Mouse (Mus musculus): Measurements from ENCODE around the gene Cox20.

Gene Cox20

DNA sequence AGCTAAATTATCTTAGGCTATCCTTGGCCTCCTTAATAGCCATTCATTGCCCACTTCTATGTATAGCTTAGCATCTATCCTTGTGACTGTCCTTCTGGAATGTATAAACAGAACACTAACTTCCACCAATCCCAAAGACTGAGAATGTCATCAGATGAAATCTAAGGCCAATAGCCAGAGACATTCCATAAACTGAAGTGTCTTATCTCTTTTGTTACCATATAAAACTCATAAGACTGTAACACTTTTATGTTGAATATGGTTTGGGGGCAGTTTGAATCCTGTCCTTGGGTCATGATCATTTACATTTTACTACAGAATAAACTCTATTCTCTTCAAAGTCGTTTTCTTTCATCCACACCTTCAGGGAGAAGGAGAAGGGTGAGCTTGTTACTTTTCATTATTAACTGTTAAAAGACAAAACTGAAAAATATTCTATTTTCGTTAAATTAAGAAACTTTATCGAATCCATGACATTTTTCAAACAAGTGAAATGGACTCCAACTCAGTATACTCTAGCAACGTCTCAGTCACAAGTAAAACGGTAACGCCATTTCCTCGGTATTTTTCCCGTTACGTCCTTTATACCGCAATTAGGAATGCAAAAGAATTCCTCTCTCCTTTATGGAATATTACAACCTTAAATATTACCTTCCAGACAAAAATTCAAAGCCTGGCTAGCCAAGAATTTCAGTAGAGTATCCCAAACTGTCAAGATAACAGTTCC is 1.5 kb upstream of the Cox20 start:
- CTCF ChIA-PET: interaction anchor here in 1 of 4 experiments (1.1 kb wide), 1 partner anchor 45 kb away, joined by 4 read pairs; no protein-coding TSS in a partner anchor

DNA sequence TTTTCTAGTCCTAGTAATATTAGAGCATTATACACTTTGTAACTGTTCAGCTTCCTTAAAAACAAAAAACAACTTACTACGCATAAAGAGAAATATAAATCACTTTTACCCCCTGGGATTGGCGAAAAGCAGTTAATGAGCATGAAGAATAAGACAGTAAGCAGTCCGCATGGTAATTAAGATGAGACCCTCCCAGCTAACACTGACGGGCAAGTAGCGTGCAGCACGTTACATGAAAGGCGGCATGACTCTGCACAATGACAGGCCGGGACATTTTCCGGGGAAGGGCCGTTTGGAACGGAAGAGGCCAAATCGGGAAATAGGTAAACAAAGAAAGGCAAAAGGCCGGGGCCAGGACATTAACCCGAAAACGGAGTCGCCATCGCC is 935 bp upstream of the Cox20 start:
- CTCF ChIA-PET: interaction anchor here in 1 of 4 experiments (1.1 kb wide), 1 partner anchor 44 kb away, joined by 4 read pairs; no protein-coding TSS in a partner anchor
- POLR2A ChIA-PET: interaction anchor here (0.6 to 26.9 kb wide), 43 partner anchors 9 to 601 kb away, joined by 3 to 1059 read pairs (median 4); partner anchors contain the start of genes Hnrnpu (in 3 of the 4), Catspere2 (in 1 of the 4), Desi2 (in 1 of the 4) and Efcab2 (in 1 of the 4)

More for the DNA sequence above, 1.5 kb upstream of the Cox20 start:
- POLR2A ChIA-PET: interaction anchor here (0.7 to 26.9 kb wide), 39 partner anchors 8 to 822 kb away, joined by 3 to 1059 read pairs (median 5); partner anchors contain the start of genes Hnrnpu (in 3 of the 4), Desi2 (in 1 of the 4) and Efcab2 (in 1 of the 4)

DNA sequence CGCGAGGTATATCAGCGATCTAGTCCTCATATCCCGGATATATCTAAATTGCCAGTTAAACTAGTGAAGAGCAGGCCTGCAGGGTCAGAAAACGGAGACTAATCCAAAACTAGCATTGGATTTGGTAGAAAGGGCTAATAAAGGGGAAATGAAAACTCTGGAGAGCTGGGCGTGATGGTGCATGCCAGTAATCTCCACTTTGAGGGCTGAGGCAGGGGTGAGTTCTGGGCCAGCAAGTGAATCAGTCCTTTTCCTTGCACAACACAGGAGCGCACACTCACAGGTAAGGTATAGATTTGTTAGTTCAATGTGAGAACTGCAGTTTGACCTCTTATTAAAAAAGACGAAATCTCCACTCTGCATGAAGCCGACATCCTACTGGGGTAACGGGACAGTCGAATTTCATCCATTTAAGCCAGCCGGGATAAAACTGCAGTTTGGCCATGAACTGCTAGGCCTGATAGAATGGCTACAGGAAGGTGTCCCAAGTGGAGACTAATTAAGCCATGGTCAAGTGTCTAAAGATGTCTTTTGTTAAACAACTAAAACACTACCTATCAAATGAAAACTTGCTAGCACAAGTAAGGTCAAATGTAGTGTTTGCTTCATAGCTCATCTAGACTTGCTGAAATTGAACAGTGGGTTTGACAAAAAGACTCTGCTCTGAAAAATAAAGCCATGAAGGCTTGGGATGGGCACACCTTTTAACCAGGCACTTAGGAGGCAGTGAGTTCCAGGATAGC is 536 bp downstream of the Cox20 start:
- POLR2A ChIA-PET: interaction anchor here (0.6 to 28.6 kb wide), 23 partner anchors 0 to 332 kb away, joined by 3 to 1059 read pairs (median 6); partner anchors contain the start of genes Hnrnpu (in 4 of the 4), Cox20 (in 1 of the 4) and Efcab2 (in 1 of the 4)
- CTCF ChIA-PET: no interaction called here

DNA sequence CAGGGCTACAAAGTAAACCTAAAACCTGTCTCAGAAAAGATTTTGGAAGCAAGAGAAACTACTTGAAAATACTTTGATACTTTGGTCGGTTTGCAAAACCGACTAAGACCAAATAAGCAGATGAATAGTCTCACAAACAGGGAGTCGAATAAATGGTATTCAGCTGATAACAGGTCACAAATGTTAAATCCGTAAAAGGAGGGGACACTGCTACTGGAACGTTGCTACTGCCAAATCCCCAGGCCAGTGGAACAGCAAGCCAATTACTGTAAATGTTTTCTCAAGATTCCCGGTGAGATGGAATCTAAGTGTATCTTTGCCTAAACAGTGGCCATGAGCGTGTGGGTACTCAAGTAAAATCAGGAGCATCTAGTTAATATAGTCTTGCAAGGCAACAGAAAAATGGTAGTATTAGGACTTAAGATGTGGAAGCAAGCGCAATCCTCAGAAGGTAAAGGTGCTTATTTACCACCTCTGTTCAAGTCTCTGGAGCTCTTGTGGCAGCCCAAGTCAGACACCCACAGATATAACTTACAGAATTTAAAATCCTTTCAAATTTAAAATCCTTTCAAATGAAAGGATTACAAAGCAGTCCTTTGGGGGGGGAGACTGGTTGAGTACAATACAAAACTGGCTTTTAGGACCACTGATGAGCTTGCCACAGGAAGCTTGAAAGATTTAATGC is 1.2 kb downstream of the Cox20 start:
- ChIA-PET CTCF (interaction anchor here in 1 of 4 experiments (1.3 kb wide), 1 partner anchor 144 kb away, joined by 3 read pairs; no protein-coding TSS in a partner anchor), POLR2A (interaction anchor here (0.6 to 28.6 kb wide), 27 partner anchors 1 to 336 kb away, joined by 3 to 1059 read pairs (median 6); partner anchors contain the start of genes Hnrnpu (in 4 of the 4), Cox20 (in 1 of the 4) and Efcab2 (in 1 of the 4))

DNA sequence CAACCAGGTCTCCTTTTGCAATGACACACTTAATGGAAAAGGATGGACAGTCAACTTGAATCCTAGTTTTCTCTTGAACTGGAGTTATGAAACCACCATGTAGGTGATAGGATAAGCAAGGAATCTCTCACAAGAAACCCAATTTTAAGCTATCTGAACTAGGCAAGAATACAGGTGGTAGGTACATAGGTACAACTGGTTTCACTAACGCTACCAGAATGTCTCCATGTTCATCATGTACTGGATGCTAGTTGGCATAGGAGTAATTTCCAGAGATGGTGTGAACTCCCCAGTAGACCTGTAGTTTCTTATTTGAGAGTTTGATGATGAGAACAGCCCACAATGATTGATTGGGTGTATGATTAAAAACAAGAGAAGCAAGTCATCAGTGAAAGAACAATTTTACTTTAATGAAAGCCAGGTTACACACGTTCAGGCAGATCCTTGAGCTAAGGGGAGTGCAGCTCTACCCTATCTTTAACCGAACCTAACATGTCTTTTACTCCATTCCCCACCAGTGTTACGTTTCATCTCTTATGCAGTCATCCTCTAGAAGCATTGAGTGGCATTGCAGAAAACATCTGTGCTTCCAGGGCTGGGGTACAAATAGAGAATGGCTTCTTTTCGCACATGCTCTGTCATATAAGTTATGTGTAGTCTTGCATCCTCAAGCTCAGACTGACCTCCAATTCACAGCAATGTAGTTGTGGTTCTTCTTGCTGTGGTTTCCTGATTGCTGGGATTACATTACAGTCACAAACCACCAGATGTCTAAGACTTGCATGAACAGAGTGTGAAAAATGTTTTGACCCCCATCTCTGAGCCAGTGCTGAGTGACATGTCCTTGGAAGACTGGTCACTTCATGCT is 2.0 kb downstream of the Cox20 start:
- ChIA-PET POLR2A (interaction anchor here (0.6 to 28.6 kb wide), 30 partner anchors 2 to 884 kb away, joined by 3 to 1059 read pairs (median 4); partner anchors contain the start of genes Hnrnpu (in 4 of the 4), Cox20 (in 1 of the 4) and Efcab2 (in 1 of the 4)), CTCF (interaction anchor here in 1 of 4 experiments (1.3 kb wide), 1 partner anchor 143 kb away, joined by 3 read pairs; no protein-coding TSS in a partner anchor)

DNA sequence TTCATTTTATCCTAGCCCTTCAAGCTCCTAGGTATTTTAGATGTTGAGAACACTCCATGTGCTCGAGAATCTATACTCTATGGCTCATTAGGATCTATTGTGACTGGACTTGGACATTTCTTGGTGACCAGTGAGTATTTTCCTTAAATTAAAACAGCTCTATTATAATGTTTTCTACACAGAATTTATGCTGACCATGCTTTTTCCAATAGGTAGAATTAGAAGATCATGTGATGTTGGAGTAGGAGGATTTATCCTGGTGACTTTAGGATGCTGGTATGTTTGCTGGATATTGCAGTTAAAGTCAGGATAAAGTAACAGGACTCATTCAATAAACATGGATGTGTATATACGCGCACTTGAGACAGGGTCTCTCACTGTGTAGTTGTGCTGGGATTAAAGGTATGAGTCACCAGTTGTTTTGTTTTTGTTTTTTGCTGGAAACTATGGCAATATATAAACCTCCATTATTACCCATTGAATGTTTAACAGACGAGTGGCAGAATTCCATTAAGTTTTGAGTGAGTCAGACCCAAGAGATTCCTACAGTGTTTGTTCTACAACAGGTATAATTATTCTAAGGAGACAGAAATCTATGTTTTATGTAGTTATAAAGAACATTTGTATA is 2.9 kb downstream of the Cox20 start:
- POLR2A ChIA-PET: interaction anchor here (0.5 to 28.6 kb wide), 20 partner anchors 3 to 674 kb away, joined by 3 to 1059 read pairs (median 6); partner anchors contain the start of genes Hnrnpu (in 4 of the 4), Efcab2 (in 2 of the 4) and Cox20 (in 1 of the 4)
- CTCF ChIA-PET: interaction anchor here in 1 of 4 experiments (1.3 kb wide), 1 partner anchor 142 kb away, joined by 3 read pairs; no protein-coding TSS in a partner anchor

DNA sequence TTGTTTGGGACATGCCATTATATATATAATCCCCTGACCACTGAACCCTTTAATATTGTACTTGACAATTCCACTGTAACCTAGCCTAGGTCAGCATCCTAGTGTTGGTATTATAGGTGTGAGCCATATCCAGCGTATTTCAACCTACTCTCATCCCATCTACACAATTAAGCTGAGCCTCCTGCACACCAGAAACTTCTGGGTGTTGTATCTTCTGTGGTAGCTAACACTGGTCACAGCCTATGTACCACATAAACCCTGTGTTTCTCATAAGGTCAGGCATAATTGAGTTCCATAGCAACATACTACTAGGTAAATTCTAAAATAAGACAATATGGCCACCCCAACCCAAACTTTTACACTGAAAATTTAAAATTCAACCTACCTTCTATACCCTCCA is 4.3 kb downstream of the Cox20 start:
- POLR2A ChIA-PET: interaction anchor here (0.6 to 28.6 kb wide), 20 partner anchors 4 to 1990 kb away, joined by 3 to 1059 read pairs (median 6); partner anchors contain the start of genes Hnrnpu (in 4 of the 4), Cox20 (in 1 of the 4) and Efcab2 (in 1 of the 4)
- CTCF ChIA-PET: no interaction called here

DNA sequence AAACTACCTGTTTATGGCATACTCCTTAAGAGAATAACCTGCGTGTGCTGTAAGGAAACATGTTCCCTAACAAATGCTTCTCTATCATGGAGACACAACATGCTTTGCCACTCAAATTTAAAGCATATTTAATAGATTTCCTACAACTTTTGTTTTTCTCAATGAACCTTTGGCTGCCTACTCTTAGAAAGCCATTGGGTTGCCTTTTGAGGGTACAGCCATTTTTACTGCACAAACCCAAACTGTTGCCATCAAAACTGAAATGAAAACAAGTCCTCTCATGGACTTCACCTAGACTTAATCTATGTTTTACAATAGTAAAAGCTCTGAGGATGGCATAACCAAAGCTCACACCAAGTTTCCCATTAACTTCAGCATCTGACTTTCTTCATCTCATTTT is 5.6 kb downstream of the Cox20 start:
- POLR2A ChIA-PET: interaction anchor here (1.1 to 28.6 kb wide), 10 partner anchors 5 to 82 kb away, joined by 3 to 1059 read pairs (median 58); partner anchors contain the start of genes Hnrnpu (in 4 of the 4), Cox20 (in 1 of the 4) and Efcab2 (in 1 of the 4)
- CTCF ChIA-PET: interaction anchor here in 1 of 4 experiments (0.6 kb wide), 1 partner anchor 226 kb away, joined by 4 read pairs; no protein-coding TSS in a partner anchor

DNA sequence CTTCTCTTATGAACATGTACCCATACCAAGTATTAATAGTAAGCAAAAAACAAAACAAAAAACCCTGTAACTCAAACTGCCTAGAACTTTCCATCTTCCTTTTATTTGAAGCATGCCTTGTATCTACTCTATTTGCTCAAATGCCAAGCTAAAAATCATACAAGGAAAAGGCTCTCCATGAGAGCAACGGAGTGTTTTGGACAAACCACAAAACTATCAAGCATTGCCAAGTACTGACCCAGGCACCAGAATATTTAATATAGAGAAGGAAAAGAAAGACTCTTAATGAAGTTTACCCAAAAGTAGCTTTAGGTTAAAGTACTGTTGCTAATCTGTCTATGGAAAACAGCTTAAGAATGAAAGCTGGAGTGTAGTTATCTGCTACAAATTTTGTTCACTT is 7.4 kb downstream of the Cox20 start:
- POLR2A ChIA-PET: interaction anchor here (0.6 to 28.6 kb wide), 19 partner anchors 5 to 122 kb away, joined by 3 to 1059 read pairs (median 5); partner anchors contain the start of genes Hnrnpu (in 3 of the 4), Cox20 (in 2 of the 4) and Efcab2 (in 1 of the 4)
- CTCF ChIA-PET: no interaction called here

DNA sequence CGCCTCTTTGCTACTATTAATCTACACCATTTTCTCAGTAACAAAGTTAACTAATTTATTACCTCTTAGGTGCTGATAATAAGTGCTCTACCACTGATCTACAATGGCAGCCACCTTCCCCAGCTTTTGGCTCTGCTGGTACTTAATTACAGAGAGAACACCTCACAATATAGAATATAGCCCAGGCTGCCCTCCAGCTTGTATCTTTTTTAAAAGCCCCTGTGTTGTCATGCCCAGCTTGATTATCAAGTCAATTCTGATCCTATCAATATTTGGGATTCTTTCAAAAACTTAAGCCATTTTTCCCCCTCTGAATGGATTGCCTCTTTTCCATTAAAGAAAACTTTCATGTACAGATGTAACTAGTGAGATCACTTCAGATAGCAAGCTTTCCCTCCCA is 8.0 kb downstream of the Cox20 start:
- CTCF ChIA-PET: no interaction called here
- POLR2A ChIA-PET: interaction anchor here (0.7 to 28.6 kb wide), 17 partner anchors 5 to 121 kb away, joined by 3 to 1059 read pairs (median 7); partner anchors contain the start of genes Hnrnpu (in 3 of the 4), Cox20 (in 2 of the 4) and Efcab2 (in 1 of the 4)

DNA sequence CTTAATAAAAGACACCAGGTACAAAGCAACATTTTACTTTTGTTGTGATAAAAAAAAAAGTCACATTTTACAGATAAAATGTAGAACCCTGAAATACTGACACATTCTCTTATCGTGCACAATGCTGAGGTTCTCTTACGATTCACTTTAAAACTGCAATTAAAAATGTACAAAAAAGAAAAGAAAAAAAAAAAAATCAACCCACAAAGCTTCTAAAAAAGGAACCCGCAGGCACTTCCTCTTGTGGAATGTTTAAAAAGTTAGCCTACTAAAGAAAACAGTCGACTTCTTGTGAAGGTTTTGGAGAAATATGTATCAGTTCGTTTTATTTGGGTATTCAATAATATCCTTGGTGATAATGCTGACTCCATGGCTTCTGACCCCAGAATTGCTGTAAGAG is 10.1 kb downstream of the Cox20 start:
- ChIA-PET POLR2A (interaction anchor here in 3 of 4 experiments (0.9 to 28.6 kb wide), 11 partner anchors 5 to 119 kb away, joined by 3 to 1059 read pairs (median 5); partner anchors contain the start of genes Cox20 (in 2 of the 3) and Hnrnpu (in 2 of the 3)), CTCF (no interaction called here)

DNA sequence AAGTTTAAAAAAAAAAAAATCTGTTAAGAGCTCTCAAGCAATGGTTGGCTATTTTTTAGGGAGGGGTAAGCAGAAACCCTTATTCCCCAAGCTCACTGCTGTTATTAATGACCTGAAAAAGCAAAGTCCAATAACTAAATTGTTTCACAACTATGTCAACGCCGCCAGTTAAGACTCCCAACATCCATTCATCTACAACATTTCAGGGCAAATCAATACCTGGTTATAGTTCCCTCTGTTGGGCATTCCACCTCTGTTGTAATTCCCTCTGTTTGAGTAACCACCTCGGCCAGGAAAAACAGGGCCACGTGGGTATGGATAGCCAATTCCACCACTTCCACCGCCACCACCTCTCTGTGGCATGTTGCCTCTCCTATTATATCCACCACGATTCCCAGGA is 11.0 kb downstream of the Cox20 start:
- POLR2A ChIA-PET: interaction anchor here (0.6 to 28.6 kb wide), 12 partner anchors 4 to 78 kb away, joined by 3 to 1059 read pairs (median 6); partner anchors contain the start of genes Cox20 (in 2 of the 4) and Hnrnpu (in 2 of the 4)
- CTCF ChIA-PET: no interaction called here

DNA sequence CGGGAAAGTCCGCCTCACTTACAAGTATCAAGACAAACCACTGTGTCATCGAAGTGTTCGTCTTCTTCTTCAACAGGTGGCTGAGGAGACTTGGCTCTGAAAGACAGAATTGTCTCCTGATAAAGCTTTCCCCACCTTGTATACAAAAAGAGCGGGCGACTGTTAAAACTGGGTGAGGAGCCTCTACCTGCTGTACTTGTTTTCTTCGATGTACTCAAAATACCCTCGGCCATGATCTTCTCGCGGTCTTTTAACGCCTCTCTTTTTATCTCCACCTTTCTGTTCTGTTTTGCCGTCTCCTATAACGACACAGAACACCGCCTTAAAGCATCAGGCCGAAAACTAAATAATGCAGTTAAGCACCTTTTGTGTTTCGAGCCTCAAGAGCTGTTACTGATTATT is 16.9 kb downstream of the Cox20 start:
- POLR2A ChIA-PET: interaction anchor here (0.6 to 28.6 kb wide), 43 partner anchors 8 to 352 kb away, joined by 3 to 1059 read pairs (median 6); partner anchors contain the start of genes Cox20 (in 3 of the 4) and Desi2 (in 1 of the 4)
- CTCF ChIA-PET: no interaction called here

DNA sequence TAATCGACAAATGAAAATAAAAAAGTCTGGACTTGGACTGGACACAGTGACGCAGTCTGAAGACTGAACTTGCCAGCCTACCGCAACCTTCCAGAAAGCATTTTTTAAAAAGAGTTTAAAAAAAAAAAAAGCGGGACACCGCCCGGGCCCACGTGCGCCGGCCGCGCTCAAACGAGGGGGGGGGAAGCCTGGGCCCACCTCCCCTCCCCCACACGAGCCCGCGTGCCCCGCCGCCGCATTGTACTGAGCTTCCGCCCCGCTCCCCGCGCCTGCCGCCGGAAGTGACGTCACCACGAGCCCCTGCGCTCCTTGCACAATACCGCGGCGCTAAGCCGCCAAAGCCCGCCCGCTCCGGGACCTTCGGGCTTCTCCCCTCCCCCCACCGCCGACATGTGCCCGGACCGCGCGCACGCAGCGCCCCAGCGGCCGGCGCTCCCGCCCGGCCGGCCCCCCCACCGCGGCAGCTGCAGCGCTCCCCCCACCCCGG is 17.4 kb downstream of the Cox20 start:
- POLR2A ChIA-PET: interaction anchor here (0.6 to 28.6 kb wide), 52 partner anchors 9 to 1182 kb away, joined by 3 to 1059 read pairs (median 5); partner anchors contain the start of genes Cox20 (in 3 of the 4) and Desi2 (in 1 of the 4)
- CTCF ChIA-PET: interaction anchor here in 2 of 4 experiments (0.6 to 0.7 kb wide), 2 partner anchors 968 to 1415 kb away, joined by 3 read pairs; no protein-coding TSS in a partner anchor

DNA sequence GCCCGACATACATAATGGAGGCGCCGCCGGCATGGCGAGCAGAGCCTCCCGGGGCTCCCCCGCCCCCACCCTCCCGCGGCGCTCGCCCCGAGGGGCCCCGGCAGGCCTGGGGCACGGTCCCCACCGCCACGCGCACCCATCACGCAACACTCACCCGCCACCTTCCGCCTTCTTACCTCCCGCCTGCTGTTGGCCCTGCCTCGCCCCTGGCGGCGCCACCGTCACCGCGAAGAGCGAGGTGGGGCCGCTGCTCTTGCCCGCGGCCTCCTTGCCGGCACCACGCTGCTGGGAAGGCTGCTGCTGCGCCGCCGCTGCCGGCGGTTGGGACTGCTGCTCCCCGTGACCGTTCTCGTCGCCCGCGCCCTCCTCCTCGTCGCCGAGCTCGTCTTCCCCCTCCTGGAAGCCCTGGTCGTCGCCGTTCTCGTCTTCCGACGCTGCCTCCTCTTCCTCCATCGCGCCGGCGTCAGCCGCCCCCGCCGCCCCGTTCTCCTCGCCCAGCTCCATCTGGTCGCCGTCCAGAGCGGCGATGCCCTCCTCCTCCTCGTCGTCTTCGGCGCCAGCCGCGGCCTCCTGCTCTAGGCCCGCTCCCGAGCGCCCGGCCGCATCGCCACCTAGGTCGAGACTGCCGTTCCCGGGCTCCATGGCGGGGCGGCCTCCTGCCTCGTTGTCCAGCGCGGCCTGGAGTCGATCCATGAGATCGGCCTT is 18.0 kb downstream of the Cox20 start:
- ChIA-PET CTCF (interaction anchor here in 2 of 4 experiments (0.5 to 0.7 kb wide), 3 partner anchors 46 to 1414 kb away, joined by 3 read pairs; no protein-coding TSS in a partner anchor), POLR2A (interaction anchor here (0.6 to 28.6 kb wide), 48 partner anchors 9 to 1182 kb away, joined by 3 to 1059 read pairs (median 5); partner anchors contain the start of genes Cox20 (in 3 of the 4), Desi2 (in 1 of the 4) and Efcab2 (in 1 of the 4))

All from embryonic stem cell, embryonic (primary cell).